Mouse (Mus musculus): Measurements from ENCODE around the gene 1810013L24Rik. TPM values are rescaled to one million over a fixed set of nuclear protein-coding genes. Genes with fewer than 3 reads are reported as not detected.

The 1810013L24Rik gene
- 103 TPM for total RNA-seq (2023)

DNA sequence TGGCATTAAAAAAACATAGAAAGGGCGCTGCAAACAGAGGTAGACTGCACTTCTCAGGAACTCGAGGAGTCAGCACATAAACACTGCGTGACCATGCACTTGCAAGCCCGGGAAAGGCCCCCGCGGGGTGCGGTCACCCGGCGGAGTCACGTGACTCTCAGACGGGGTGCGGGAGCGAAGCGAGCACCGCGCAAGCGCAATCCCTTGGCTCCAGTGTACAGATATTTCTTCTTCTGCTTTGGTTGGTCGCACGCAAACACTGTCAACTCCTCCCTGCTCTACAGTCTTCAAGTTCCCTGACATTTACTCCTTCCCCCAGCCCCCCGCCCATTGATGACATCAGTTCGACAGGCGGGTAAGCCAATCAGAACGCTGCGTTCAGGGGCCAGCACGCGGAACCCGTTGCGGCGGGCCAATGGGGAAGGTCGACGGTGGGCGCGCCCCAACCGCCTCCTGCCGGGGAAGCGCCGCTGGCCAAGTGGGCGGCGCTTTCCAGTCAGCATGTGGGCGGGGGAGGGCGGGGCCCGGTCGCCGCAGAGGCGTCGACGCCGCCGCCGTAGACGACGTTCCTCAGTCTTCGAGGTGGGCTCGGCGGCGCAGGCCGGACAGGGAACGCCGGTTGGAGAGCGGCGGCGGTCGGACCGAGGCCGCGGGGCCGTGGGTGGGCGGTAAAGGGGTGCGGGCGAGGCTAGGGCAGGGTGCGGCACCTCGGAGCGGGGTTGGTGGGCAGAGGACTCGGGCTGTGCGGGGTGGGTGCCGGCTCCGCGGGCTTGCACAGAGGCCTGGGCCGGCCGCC, at the start of gene 1810013L24Rik:
Gene 1810013L24Rik (plus strand): TSS at position 537 of the 796 bp plus-strand sequence.

DNA sequence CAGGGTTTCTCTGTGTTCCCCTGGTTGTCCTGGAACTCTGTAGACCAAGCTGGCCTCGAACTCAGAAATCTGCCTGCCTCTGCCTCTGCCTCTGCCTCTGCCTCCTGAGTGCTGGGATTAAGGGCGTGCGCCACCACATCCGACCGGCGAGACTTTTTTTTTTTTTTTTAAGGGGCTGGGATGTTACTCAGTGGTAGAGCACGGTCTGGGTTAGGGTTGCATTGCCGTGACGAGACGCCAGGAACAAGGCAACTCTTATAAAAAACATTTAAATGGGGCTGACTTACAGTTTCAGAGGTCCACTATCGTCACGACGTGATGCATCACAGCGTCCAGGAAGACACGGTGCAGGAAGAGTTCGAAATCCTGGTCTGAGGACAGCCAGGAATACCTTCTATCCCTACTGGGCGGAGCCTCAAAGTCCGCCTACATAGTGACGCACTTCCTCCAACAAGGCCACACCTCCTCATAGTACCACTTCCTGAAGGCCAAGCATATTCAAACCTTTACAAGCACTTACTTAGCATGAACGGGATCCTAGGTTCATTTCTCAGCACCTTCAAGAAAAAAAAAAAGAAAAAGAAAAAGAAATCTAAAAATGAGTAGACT, 37.8 kb upstream of the 1810013L24Rik start, which contains the start of gene Usp7:
Gene Usp7 (minus strand): TSS at position 360 of the 609 bp plus-strand sequence.

Other genes starting within 250 kb of the 1810013L24Rik start
- gene Pmm2, start 192.4 kb upstream of the 1810013L24Rik start, total RNA-seq (2023): 121 TPM
- 16.1 TPM for gene Tmem186, start 192.4 kb upstream of the 1810013L24Rik start, total RNA-seq (2023)
- 12.0 TPM for gene Carhsp1, start 157.9 kb upstream of the 1810013L24Rik start, total RNA-seq (2023)
- gene Gm5767, start 149.3 kb upstream of the 1810013L24Rik start, total RNA-seq (2023): not detected
- 270 TPM for gene Usp7, start 37.8 kb upstream of the 1810013L24Rik start, total RNA-seq (2023)